Mouse (Mus musculus): ENCODE measurements around the gene Jag1.

DNA sequence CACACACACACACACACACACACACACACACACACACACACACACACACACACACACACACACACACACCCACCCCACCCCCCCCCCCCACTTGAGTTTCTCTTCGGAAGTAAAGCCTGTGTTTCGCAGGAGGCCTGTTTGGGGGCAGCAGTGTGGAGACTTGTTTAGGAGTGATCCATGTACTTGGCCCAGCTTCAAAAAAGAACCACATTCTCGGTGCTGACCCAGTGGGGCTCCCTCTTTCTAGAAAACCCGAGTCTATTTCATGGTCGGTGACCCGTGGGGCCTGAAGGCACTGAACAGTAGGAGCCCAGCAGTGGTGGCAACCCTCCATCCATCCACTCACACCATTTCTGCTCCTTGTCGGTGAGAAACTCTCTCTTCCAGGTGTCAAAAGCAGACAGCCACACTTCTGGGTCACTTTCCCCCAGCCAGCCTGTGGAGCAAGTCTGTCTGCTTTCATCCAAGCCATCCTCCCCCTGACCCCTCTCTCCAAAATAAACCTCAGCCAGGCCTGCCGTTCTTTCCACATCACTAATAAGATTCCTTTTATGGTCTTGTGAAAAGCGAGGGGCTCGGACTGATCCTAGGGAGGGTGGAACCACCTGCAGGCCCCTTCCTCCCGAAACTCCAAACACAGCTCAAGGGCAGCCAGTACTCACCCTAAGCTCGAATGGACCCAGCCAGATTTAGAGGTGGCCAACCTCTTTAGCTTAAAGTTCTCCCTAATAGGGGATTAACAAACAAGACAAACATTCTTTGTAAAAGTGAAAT is 3.0 kb downstream of the Jag1 start:
- no peak for TF ChIP-seq GATA1 (IDR thresholded peaks at IDR 0.05; ENCODE audit: borderline replicate concordance, low read length)
- TF ChIP-seq FLI1 (IDR thresholded peaks at IDR 0.05; ENCODE audit: low read length) = no peak
